Mouse (Mus musculus): ENCODE measurements at regions not wholly inside any gene's neighbourhood (a gene's known extent, or its start where the extent isn't known, plus 50 kb on each side); places are given as distances from the start of the nearest gene placed in this dataset.

GRCm38 (mm10) chr9:89532435-89532834 is 90.5 kb downstream of the Minar1 start:
- TF ChIP-seq POLR2A (IDR thresholded peaks at IDR 0.05; ENCODE audit: borderline replicate concordance, insufficient read depth, low read length): no peak
- no peak for TF ChIP-seq CTCF (IDR thresholded peaks at IDR 0.05; ENCODE audit: borderline replicate concordance, insufficient read depth, low read depth, low read length)
- WGBS: 78% methylated on average over 2 of the region's 2 CpGs

GRCm38 (mm10) chr9:89524137-89524536 is 98.8 kb downstream of the Minar1 start:
- Histone ChIP-seq H3K27me3 (ENCODE audit: control insufficient read depth, insufficient read depth, low read length) (no peaks in the 10 kb centered on the region), H3K4me3 (replicated peaks; ENCODE audit: insufficient read depth, low read depth, low read length) (no peak overlapping the region), H3K27ac (ENCODE audit: insufficient read depth, low read length) (no peak overlapping the region), H3K4me1 (ENCODE audit: control insufficient read depth, insufficient read depth, low read length) (no peaks in the 10 kb centered on the region)
- DNase-seq: no peak
- TF ChIP-seq POLR2A (IDR thresholded peaks at IDR 0.05; ENCODE audit: borderline replicate concordance, insufficient read depth, low read length) (no peak), CTCF (IDR thresholded peaks at IDR 0.05; ENCODE audit: borderline replicate concordance, insufficient read depth, low read depth, low read length) (no peak)
- 63% methylated on average over 1 of the region's 1 CpGs for WGBS

More at GRCm38 (mm10) chr9:89532435-89532834, 90.5 kb downstream of the Minar1 start:
- Histone ChIP-seq H3K4me3 (replicated peaks; ENCODE audit: insufficient read depth, low read depth, low read length) (no peak overlapping the region), H3K27ac (ENCODE audit: insufficient read depth, low read length) (no peak overlapping the region), H3K27me3 (ENCODE audit: control insufficient read depth, insufficient read depth, low read length) (no peaks in the 10 kb centered on the region), H3K4me1 (ENCODE audit: control insufficient read depth, insufficient read depth, low read length) (no peaks in the 10 kb centered on the region)
- DNase-seq: no peak

- WGBS: 46% methylated on average over 3 of the region's 3 CpGs
- no peaks in the 10 kb centered on the region for H3K27me3 ChIP-seq (ENCODE audit: control insufficient read depth, insufficient read depth, low read length)
- H3K27ac ChIP-seq (ENCODE audit: insufficient read depth, low read length): no peak overlapping the region
- no peak for TF ChIP-seq CTCF (IDR thresholded peaks at IDR 0.05; ENCODE audit: borderline replicate concordance, insufficient read depth, low read depth, low read length)
- no peak for TF ChIP-seq POLR2A (IDR thresholded peaks at IDR 0.05; ENCODE audit: borderline replicate concordance, insufficient read depth, low read length)
- H3K4me3 ChIP-seq (replicated peaks; ENCODE audit: insufficient read depth, low read depth, low read length): no peak overlapping the region
- H3K4me1 ChIP-seq (ENCODE audit: control insufficient read depth, insufficient read depth, low read length): no peaks in the 10 kb centered on the region
- DNase-seq: no peak
These were observed 99.2 kb downstream of the Minar1 start for GRCm38 (mm10) chr9:89523705-89524104.

DNA sequence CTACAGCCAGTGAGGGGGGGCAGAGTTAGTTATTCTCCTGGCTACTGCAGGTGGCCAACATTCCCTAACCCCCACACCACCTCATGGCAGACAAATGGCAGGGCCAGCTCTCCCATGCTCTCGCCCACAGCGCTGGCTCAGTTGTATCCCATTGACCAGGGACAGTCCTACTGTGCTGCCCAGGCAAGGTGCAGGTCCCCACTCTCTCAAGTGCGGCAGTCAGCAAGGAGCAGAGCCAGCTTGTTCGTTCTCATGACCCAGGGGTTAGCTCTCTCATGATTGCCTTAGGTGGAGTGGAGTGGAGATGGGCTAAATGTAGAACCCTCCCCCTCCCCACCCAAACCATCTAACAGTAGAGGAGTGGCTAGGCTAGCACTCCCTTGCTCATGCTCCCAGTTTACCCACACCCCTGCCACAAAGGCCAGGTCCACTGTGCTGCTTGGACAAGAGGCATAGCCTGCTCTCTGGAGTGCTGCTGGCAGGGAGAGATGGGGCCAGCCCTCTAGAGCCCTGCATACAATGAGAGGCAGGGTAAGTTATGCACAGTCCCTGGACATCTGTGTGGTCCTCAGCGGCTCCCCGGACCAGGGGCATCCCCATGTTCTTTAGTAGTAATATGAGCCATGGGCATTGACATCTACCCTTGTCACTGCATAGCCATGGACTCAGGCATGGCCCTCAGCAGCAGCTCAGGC is 114.4 kb downstream of the Minar1 start:
- no peak for DNase-seq
- H3K27ac ChIP-seq (ENCODE audit: insufficient read depth, low read length): no peak overlapping the region
- H3K4me1 ChIP-seq (ENCODE audit: control insufficient read depth, insufficient read depth, low read length): no peaks in the 10 kb centered on the region
- WGBS: 88% methylated on average over 6 of the region's 6 CpGs
- TF ChIP-seq CTCF (IDR thresholded peaks at IDR 0.05; ENCODE audit: borderline replicate concordance, insufficient read depth, low read depth, low read length) (no peak), POLR2A (IDR thresholded peaks at IDR 0.05; ENCODE audit: borderline replicate concordance, insufficient read depth, low read length) (no peak)
- H3K27me3 ChIP-seq (ENCODE audit: control insufficient read depth, insufficient read depth, low read length): no peaks in the 10 kb centered on the region
- H3K4me3 ChIP-seq (replicated peaks; ENCODE audit: insufficient read depth, low read depth, low read length): no peak overlapping the region

- 86% methylated on average over 2 of the region's 2 CpGs for WGBS
- TF ChIP-seq POLR2A (IDR thresholded peaks at IDR 0.05; ENCODE audit: borderline replicate concordance, insufficient read depth, low read length) (no peak), CTCF (IDR thresholded peaks at IDR 0.05; ENCODE audit: borderline replicate concordance, insufficient read depth, low read depth, low read length) (no peak)
These were observed 120.8 kb downstream of the Minar1 start for GRCm38 (mm10) chr9:89502083-89502482.

GRCm38 (mm10) chr9:89497399-89497749 is 125.6 kb downstream of the Minar1 start:
- Histone ChIP-seq H3K4me3 (replicated peaks; ENCODE audit: insufficient read depth, low read depth, low read length) (no peak overlapping the region), H3K27ac (ENCODE audit: insufficient read depth, low read length) (no peak overlapping the region), H3K27me3 (ENCODE audit: control insufficient read depth, insufficient read depth, low read length) (no peaks in the 10 kb centered on the region), H3K4me1 (ENCODE audit: control insufficient read depth, insufficient read depth, low read length) (no peaks in the 10 kb centered on the region)
- no peak for TF ChIP-seq CTCF (IDR thresholded peaks at IDR 0.05; ENCODE audit: borderline replicate concordance, insufficient read depth, low read depth, low read length)
- TF ChIP-seq POLR2A (IDR thresholded peaks at IDR 0.05; ENCODE audit: borderline replicate concordance, insufficient read depth, low read length): no peak
- 31% methylated on average over 6 of the region's 7 CpGs for WGBS
- no peak for DNase-seq

More at GRCm38 (mm10) chr9:89502083-89502482, 120.8 kb downstream of the Minar1 start:
- H3K27me3 ChIP-seq (ENCODE audit: control insufficient read depth, insufficient read depth, low read length): no peaks in the 10 kb centered on the region
- H3K27ac ChIP-seq (ENCODE audit: insufficient read depth, low read length): no peak overlapping the region
- DNase-seq: no peak
- no peak overlapping the region for H3K4me3 ChIP-seq (replicated peaks; ENCODE audit: insufficient read depth, low read depth, low read length)
- H3K4me1 ChIP-seq (ENCODE audit: control insufficient read depth, insufficient read depth, low read length): no peaks in the 10 kb centered on the region

- no peak for DNase-seq
- no peaks in the 10 kb centered on the region for H3K4me1 ChIP-seq (ENCODE audit: control insufficient read depth, insufficient read depth, low read length)
- WGBS: 59% methylated on average over 14 of the region's 14 CpGs
- TF ChIP-seq POLR2A (IDR thresholded peaks at IDR 0.05; ENCODE audit: borderline replicate concordance, insufficient read depth, low read length) (no peak), CTCF (IDR thresholded peaks at IDR 0.05; ENCODE audit: borderline replicate concordance, insufficient read depth, low read depth, low read length) (no peak)
- no peak overlapping the region for H3K4me3 ChIP-seq (replicated peaks; ENCODE audit: insufficient read depth, low read depth, low read length)
- H3K27me3 ChIP-seq (ENCODE audit: control insufficient read depth, insufficient read depth, low read length): no peaks in the 10 kb centered on the region
- no peak overlapping the region for H3K27ac ChIP-seq (ENCODE audit: insufficient read depth, low read length)
These were observed 126.1 kb downstream of the Minar1 start for GRCm38 (mm10) chr9:89496729-89497398.

- Histone ChIP-seq H3K27me3 (ENCODE audit: control insufficient read depth, insufficient read depth, low read length) (no peaks in the 10 kb centered on the region), H3K27ac (ENCODE audit: insufficient read depth, low read length) (no peak overlapping the region), H3K4me1 (ENCODE audit: control insufficient read depth, insufficient read depth, low read length) (no peaks in the 10 kb centered on the region), H3K4me3 (replicated peaks; ENCODE audit: insufficient read depth, low read depth, low read length) (no peak overlapping the region)
- no peak for TF ChIP-seq CTCF (IDR thresholded peaks at IDR 0.05; ENCODE audit: borderline replicate concordance, insufficient read depth, low read depth, low read length)
- no peak for TF ChIP-seq POLR2A (IDR thresholded peaks at IDR 0.05; ENCODE audit: borderline replicate concordance, insufficient read depth, low read length)
- DNase-seq: no peak
- WGBS: 89% methylated on average over 4 of the region's 4 CpGs
These were observed 135.3 kb downstream of the Minar1 start for GRCm38 (mm10) chr9:89487601-89488000.
